Comparison of ENCODE assay signal across 15 mouse cellular contexts in genomic region chr1:66939668-66940400, GRCm38 (mm10). TPM values are rescaled to one million over a fixed set of nuclear protein-coding genes. Genes with fewer than 3 reads are reported as not detected.
DNase-seq lines count a peak whose midpoint lies in the region; ATAC-seq lines count a peak whose summit lies in the region.
"Had no signal": no experiment of that assay in that cellular context is flagged by ENCODE, and none has a peak within 500 bp of the region (broad histone marks: within the 10 kb centered on the region; RNA-seq: fewer than 3 reads in every experiment).

No protein-coding gene starts in this region.

- ATAC-seq in heart, embryonic 14.5 days (ENCODE audit: insufficient number of reproducible peaks, insufficient read depth, low FRiP score, low read depth) = no peak
- no peak for ATAC-seq in forebrain, embryonic 15.5 days (replicated peaks)
- ATAC-seq: lung, postnatal 0 days had no signal

- H3K4me2 ChIP-seq in heart, embryonic 14.5 days (ENCODE audit: low read length) = no peak overlapping the region
- H3K4me2 ChIP-seq in forebrain, embryonic 15.5 days (replicated peaks) = no peak overlapping the region
- H3K4me2 ChIP-seq: hindbrain, embryonic 15.5 days; kidney, embryonic 15.5 days; liver, embryonic 13.5 days had no signal

- H3K27ac ChIP-seq in heart, embryonic 14.5 days (replicated peaks in 1 of 2; ENCODE audit: control insufficient read depth in 1 of 2, insufficient read depth in 1 of 2, low read depth in 2 of 2, low read length in 2 of 2) = peak overlapping the region; percentile 80 to 81
- no peak overlapping the region for H3K27ac ChIP-seq in forebrain, embryonic 15.5 days (replicated peaks)
- H3K27ac ChIP-seq: hindbrain, embryonic 15.5 days; kidney, embryonic 15.5 days; liver, embryonic 13.5 days had no signal

- no peaks in the 10 kb centered on the region for H3K27me3 ChIP-seq in heart, embryonic 14.5 days (ENCODE audit: control insufficient read depth, insufficient read depth, low read length)
- no peaks in the 10 kb centered on the region for H3K27me3 ChIP-seq in forebrain, embryonic 15.5 days
- H3K27me3 ChIP-seq: hindbrain, embryonic 15.5 days; kidney, embryonic 15.5 days; liver, embryonic 13.5 days had no signal

- no peaks in the 10 kb centered on the region for H3K9me3 ChIP-seq in heart, embryonic 14.5 days (ENCODE audit: control insufficient read depth, low read length)
- no peaks in the 10 kb centered on the region for H3K9me3 ChIP-seq in forebrain, embryonic 15.5 days
- H3K9me3 ChIP-seq: hindbrain, embryonic 15.5 days; kidney, embryonic 15.5 days; liver, embryonic 13.5 days had no signal

- no peaks in the 10 kb centered on the region for H3K36me3 ChIP-seq in heart, embryonic 14.5 days (ENCODE audit: control insufficient read depth, insufficient read depth, low read length)
- H3K36me3 ChIP-seq in forebrain, embryonic 15.5 days = no peaks in the 10 kb centered on the region
- H3K36me3 ChIP-seq: hindbrain, embryonic 15.5 days; kidney, embryonic 15.5 days; liver, embryonic 13.5 days had no signal

- intact Hi-C loops in heart, postnatal 36 days (cut with DNase I) = loop anchor here (5.0 kb wide), 1 partner anchor 43 kb away; no protein-coding TSS in a partner anchor

- no peak overlapping the region for H3K4me3 ChIP-seq in heart, embryonic 14.5 days (ENCODE audit: control insufficient read depth in 1 of 2, insufficient read depth in 1 of 2, low read depth in 1 of 2, low read length in 2 of 2)
- no peak overlapping the region for H3K4me3 ChIP-seq in forebrain, embryonic 15.5 days
- H3K4me3 ChIP-seq: hindbrain, embryonic 15.5 days; kidney, embryonic 15.5 days; liver, embryonic 13.5 days had no signal

- WGBS in heart, embryonic 14.5 days = 39% methylated on average over 12 of the region's 12 CpGs
- WGBS in large intestine, adult 2 months = 31% methylated on average over 12 of the region's 12 CpGs
- WGBS in forebrain, embryonic 15.5 days = 76% methylated on average over 12 of the region's 12 CpGs

- H3K4me1 ChIP-seq in heart, embryonic 14.5 days (ENCODE audit: control insufficient read depth in 2 of 2, insufficient read depth in 2 of 2, low read length in 2 of 2) = peaks cover 8 to 35% of the 10 kb centered on the region in 2 experiments
- no peaks in the 10 kb centered on the region for H3K4me1 ChIP-seq in forebrain, embryonic 15.5 days
- H3K4me1 ChIP-seq: hindbrain, embryonic 15.5 days; liver, embryonic 13.5 days had no signal

- peak; percentile 75 for DNase-seq in heart, adult 11 months
- no peak for DNase-seq in heart, postnatal 36 days
- DNase-seq in R1 (ENCODE audit: low read depth, low spot score) = peak; percentile 64
- DNase-seq in large intestine, adult 2 months (ENCODE audit: low read depth, low spot score) = peak; percentile 43
- DNase-seq in adrenal gland, postnatal 10 days = no peak
- no peak for DNase-seq in lung, postnatal 4 days
- DNase-seq: adrenal gland, postnatal 25 days; cerebellum, adult 9-11 months; liver, embryonic 13.5 days; thymus, postnatal 4 days had no signal

- H3K9ac ChIP-seq in heart, embryonic 14.5 days (ENCODE audit: low read length) = no peak overlapping the region
- H3K9ac ChIP-seq in forebrain, embryonic 15.5 days (replicated peaks) = no peak overlapping the region
- H3K9ac ChIP-seq: hindbrain, embryonic 15.5 days; kidney, embryonic 15.5 days; liver, embryonic 13.5 days had no signal

RNA-seq across cellular contexts. Expression of gene Myl1, which starts 5.4 kb away (rescaled TPM):
- total RNA-seq in heart, postnatal 36 days (2021) = 10 to 100 TPM; 30.9 to 39.3 TPM
- 491 and 610 TPM in 2 replicates for polyA plus RNA-seq in heart, embryonic 14.5 days (2014; fragmentation: Nextera tagmentation; extraction: Ambion mirVana)
- 0.41 and 2.1 TPM in 2 replicates for polyA plus RNA-seq in large intestine, adult 2 months (2012; rRNA removed)
- total RNA-seq in adrenal gland, postnatal 10 days (2021) = 1,000 to 10,000 TPM in 1 of 2 experiments, 100 to 1,000 TPM in 1; 431 to 1,399 TPM
- 0.40 and 1.4 TPM in 2 replicates for polyA plus RNA-seq in forebrain, embryonic 15.5 days (2015; fragmentation: Nextera tagmentation; extraction: Ambion mirVana)

Comparison
In these comparisons a context has a peak if more than half of its experiments do, and no peak if none do; other contexts are left out.
1. DNase-seq: peak in heart, adult 11 months (single experiment), R1 (single experiment) and large intestine, adult 2 months (single experiment); none in heart, postnatal 36 days (0 of 2), adrenal gland, postnatal 10 days (single experiment) and lung, postnatal 4 days (0 of 2).
2. RNA of gene Myl1, which starts 5.4 kb away (polyA plus RNA-seq): 491 to 610 TPM in heart, embryonic 14.5 days; 0.41 to 2.1 TPM in large intestine, adult 2 months and 0.40 to 1.4 TPM in forebrain, embryonic 15.5 days; every median in the first group is over 100 times any median in the second.